Mouse (Mus musculus): ENCODE results near the gene Slco2b1. TPM values are rescaled to one million over a fixed set of nuclear protein-coding genes. Genes with fewer than 3 reads are reported as not detected.
"Not testable (repeated sequence)": the region's sequence is repeated elsewhere in the genome, so short reads cannot be mapped to it uniquely, and the experiment has no call there.

Slco2b1 gene
- polyA plus RNA-seq, 1 experiment from 2014 or later: 2.1 TPM

DNA sequence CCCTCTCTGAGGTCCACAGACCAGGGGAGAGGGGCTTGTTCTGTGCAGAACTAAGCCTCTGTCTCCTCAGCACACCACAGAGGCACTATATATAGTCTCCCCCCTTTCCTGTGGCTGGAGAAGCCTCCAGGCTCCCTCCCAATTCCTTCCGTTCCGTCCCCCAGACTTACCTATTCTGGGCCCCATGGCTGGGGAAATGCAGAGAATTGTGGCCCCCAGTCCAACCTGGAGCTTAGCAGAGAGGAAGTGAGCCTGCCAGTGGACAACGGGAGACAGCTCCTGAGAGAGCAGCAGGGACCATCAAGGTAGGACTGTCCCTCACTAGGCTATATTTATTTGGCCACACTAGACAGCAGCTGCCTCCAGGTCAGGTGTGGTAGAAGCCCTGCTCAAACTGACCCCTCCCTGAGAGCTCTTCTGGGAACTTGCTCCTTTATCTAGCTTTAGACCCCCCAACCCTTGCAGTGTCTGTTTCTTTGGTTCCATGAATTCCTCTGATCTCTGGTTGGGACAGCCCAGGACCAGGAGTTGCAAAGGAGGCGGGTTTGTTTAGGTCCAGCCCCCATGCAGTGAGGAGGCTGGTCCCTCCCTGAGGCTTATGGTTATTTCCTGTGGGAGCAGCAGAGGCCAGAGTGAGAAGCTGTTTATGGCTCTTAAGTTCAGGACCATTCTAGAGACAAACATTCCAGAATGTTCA is 4.7 kb downstream of the Slco2b1 start:
- H3K27me3 ChIP-seq (ENCODE audit: low read depth, poor library complexity, severe bottlenecking): peaks cover 7% of the 10 kb centered on the region; the same call in 1 of the 2 replicates
- no peak overlapping the region for H3K4me3 ChIP-seq
- no peak for DNase-seq (ENCODE audit: low spot score)
- 67% methylated on average over 4 of the region's 4 CpGs for WGBS
- no peaks in the 10 kb centered on the region for H3K9me3 ChIP-seq (replicated peaks)
- H3K27ac ChIP-seq (replicated peaks): peak overlapping the region; percentile 24
- H3K4me1 ChIP-seq: peaks cover 39% of the 10 kb centered on the region
- H3K36me3 ChIP-seq: no peaks in the 10 kb centered on the region

DNA sequence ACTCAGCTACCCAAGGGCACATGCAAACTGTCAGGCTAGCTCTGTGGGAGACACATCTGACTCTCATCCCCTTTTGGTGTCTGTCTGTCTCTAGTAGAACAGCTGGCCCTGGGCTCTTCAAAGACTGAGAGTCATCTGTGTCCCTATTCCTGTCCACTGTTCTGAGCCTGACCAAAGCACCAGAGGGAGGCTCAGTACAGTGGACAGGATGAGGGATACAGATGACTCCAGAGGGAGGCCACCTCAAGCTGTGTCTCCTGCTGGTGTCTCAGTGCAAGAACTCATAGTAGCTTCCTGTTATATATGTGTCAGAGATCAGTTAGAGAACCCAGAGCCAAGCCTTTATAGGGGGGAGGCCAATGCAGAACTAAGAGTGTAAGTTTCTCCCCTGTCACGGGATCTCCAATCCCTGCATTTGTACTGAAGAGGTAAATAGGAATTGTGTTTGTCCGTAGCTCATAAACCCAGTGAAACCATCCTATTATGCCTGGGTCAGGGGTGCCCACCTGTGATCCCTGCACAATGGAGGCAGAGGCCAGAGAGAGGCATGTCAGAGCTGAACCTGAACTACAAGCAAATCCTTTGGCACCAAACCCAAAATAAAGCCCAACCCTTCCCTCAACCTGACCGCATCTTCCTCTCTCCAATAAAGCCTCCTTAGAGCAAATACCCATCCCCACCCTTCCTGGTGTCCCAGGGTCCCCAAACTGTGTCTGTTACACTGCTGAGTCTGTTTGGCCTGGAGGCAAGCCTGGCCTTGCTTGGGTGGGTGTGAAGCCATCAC is 6.2 kb downstream of the Slco2b1 start:
- Histone ChIP-seq H3K36me3 (no peaks in the 10 kb centered on the region), H3K4me1 (peaks cover 39% of the 10 kb centered on the region), H3K27ac (replicated peaks) (0 out of 2 replicates have a peak overlapping the region, but pooled peaks have one; percentile 46), H3K9me3 (replicated peaks) (no peaks in the 10 kb centered on the region), H3K27me3 (ENCODE audit: low read depth, poor library complexity, severe bottlenecking) (peaks cover 15% of the 10 kb centered on the region; the same call in 1 of the 2 replicates), H3K4me3 (no peak overlapping the region)
- WGBS: 85% methylated on average over 3 of the region's 3 CpGs
- no peak for DNase-seq (ENCODE audit: low spot score)

DNA sequence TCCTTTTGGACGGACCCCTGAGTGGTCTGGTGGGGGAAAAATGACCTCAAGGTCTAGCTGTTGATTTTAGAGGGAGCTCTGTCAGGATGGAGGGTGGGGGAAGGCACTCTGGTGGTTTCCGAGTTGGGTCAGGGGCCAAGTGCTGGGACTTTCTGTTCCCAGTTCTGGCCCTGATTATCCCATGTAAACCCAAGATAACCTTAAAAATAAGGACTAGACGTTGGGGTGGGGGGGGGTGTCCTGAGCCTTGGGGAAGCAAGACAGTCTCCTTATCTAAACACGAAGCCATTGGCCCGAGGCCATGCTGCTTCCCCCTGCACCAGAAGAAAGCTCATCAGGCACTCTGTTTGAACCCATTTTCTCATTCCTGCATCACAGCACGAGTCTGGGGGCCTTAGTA is 8.9 kb downstream of the Slco2b1 start:
- H3K36me3 ChIP-seq: no peaks in the 10 kb centered on the region
- peaks cover 26% of the 10 kb centered on the region for H3K4me1 ChIP-seq
- peak overlapping the region; percentile 74 for H3K27ac ChIP-seq (replicated peaks)
- H3K4me3 ChIP-seq: no peak overlapping the region
- 23% methylated on average over 6 of the region's 6 CpGs for WGBS
- no peak for DNase-seq (ENCODE audit: low spot score)
- H3K9me3 ChIP-seq (replicated peaks): no peaks in the 10 kb centered on the region
- peaks cover 10% of the 10 kb centered on the region; the same call in 1 of the 2 replicates for H3K27me3 ChIP-seq (ENCODE audit: low read depth, poor library complexity, severe bottlenecking)

DNA sequence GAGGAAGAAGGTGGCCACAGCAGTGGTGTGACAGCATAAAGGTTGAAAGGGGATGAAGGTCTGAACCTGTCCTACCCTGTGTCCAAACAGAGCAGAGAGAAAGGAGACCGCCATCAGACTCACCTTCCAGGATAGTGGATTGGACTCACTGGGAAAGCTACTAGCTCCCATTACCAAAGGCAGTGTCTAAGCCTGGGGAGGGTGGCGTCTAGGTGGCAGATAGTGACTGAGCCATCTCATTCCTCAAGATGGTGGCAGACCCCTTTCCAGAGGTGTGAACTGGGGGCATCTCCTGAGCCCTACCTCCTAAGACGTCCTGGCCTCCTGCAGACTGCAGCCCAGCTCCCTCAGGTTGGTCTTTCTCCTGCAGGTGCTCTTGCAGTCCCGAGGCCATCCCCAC is 10.5 kb downstream of the Slco2b1 start:
- Histone ChIP-seq H3K27me3 (ENCODE audit: low read depth, poor library complexity, severe bottlenecking) (0 out of 2 replicates have a peak, but pooled peaks cover 10% of the 10 kb centered on the region), H3K36me3 (no peaks in the 10 kb centered on the region), H3K4me3 (no peak overlapping the region), H3K9me3 (replicated peaks) (no peaks in the 10 kb centered on the region), H3K4me1 (peaks cover 13% of the 10 kb centered on the region), H3K27ac (replicated peaks) (no peak overlapping the region)
- WGBS: 76% methylated on average over 4 of the region's 4 CpGs
- DNase-seq (ENCODE audit: low spot score): no peak

DNA sequence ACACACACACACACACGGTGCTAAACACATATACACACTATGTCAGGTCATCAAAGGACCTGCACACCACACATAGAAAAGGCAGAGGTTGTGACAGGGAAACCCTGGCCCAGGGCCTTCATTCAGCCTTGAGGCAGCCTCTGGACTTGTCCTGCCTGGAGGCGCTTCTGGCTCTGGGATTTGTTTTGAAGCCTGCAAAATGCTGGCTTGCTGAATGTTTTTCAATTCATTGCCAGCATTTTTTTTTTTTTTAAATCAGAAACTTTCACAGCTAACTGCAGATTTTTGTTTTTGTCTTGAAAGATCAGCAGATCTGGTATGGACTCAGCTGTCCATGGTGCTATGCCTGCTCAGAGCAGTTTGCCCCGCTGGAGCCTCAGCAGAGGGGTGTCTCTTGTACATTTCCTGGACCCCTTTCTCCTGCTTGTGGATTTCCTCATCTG is 11.4 kb downstream of the Slco2b1 start:
- Histone ChIP-seq H3K4me1 (peaks cover 13% of the 10 kb centered on the region), H3K36me3 (no peaks in the 10 kb centered on the region), H3K27ac (replicated peaks) (no peak overlapping the region), H3K9me3 (replicated peaks) (no peaks in the 10 kb centered on the region), H3K27me3 (ENCODE audit: low read depth, poor library complexity, severe bottlenecking) (0 out of 2 replicates have a peak, but pooled peaks cover 10% of the 10 kb centered on the region), H3K4me3 (no peak overlapping the region)
- 81% methylated on average over 3 of the region's 3 CpGs for WGBS
- DNase-seq (ENCODE audit: low spot score): no peak

DNA sequence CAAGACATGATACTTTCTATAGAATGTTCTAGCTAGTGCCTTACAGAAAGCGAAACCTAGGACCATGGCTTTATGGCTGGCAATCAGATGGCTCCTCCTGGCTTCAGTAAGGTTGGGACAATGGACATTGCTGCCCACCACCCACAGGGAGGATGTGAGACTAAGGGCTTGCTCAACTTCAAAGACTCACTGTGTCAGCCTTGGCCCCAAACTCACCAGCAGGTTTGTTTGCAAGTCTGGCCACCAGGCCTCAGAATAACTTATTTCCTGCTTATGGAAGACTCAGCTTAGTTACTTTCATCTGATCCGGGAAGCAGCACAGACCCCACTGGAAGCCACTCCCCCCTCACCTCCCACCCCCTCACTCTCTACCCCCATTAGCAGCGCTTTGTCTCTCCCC is 12.0 kb downstream of the Slco2b1 start:
- Histone ChIP-seq H3K27me3 (ENCODE audit: low read depth, poor library complexity, severe bottlenecking) (0 out of 2 replicates have a peak, but pooled peaks cover 10% of the 10 kb centered on the region), H3K9me3 (replicated peaks) (no peaks in the 10 kb centered on the region), H3K4me1 (peaks cover 13% of the 10 kb centered on the region), H3K27ac (replicated peaks) (no peak overlapping the region), H3K4me3 (no peak overlapping the region), H3K36me3 (no peaks in the 10 kb centered on the region)
- WGBS: 74% methylated on average over 3 of the region's 3 CpGs
- DNase-seq (ENCODE audit: low spot score): no peak

DNA sequence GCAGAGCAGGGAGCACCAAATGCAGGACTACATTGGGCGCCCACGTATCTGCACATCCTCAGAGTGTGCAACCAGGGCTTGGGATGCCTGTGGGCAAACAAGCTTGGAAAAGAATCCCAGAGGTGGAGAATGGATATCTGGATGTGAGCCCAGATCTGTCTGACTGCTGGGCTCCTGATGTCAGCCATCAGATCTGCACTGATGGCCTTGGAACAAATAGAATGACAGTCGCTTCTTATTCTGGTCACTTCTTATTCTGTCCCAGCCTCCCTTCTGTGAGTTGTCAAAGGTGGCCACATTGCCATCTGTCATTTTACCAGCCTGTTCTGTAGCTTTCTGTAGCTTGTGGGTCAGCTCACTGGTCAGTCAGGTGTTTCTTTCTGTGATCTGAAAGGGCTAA is 12.6 kb downstream of the Slco2b1 start:
- H3K36me3 ChIP-seq: no peaks in the 10 kb centered on the region
- H3K27ac ChIP-seq (replicated peaks): no peak overlapping the region
- H3K27me3 ChIP-seq (ENCODE audit: low read depth, poor library complexity, severe bottlenecking): 0 out of 2 replicates have a peak, but pooled peaks cover 10% of the 10 kb centered on the region
- 92% methylated on average over 3 of the region's 3 CpGs for WGBS
- no peak overlapping the region for H3K4me3 ChIP-seq
- DNase-seq (ENCODE audit: low spot score): no peak
- H3K4me1 ChIP-seq: peaks cover 13% of the 10 kb centered on the region
- H3K9me3 ChIP-seq (replicated peaks): no peaks in the 10 kb centered on the region

DNA sequence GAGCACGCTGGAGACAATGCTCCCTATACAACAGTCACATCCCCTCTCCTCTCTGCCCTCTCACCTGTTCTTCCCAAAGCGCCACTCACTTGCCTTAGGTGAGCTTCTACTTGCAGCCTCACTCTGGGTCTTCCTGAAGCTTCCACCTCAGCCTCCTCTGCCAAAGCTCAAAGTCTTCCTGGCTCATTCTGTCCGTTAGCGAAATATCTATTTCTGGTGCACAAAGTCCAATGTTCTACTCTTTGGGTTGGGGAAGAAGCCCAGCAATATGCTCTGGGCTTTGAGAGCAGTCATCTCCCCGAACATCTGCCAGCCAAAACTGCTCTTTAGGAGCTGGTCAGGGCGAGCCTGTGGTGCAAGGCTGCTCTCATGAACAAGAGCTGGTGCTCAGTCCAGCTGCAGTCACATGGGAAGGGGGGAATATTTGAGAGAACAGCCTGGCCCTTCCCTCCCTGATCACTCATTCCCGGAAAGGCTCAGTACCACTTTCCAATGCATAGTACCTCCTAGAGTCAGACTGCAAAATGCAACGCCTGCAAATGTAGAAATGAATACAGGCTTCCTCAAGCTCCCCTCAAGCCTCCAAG is 15.6 kb downstream of the Slco2b1 start:
- H3K27ac ChIP-seq (replicated peaks): no peak overlapping the region
- H3K27me3 ChIP-seq (ENCODE audit: low read depth, poor library complexity, severe bottlenecking): 0 out of 2 replicates have a peak, but pooled peaks cover 1% of the 10 kb centered on the region
- no peaks in the 10 kb centered on the region for H3K36me3 ChIP-seq
- no peak for DNase-seq (ENCODE audit: low spot score)
- WGBS: 81% methylated on average over 8 of the region's 8 CpGs
- H3K9me3 ChIP-seq (replicated peaks): no peaks in the 10 kb centered on the region
- H3K4me1 ChIP-seq: peaks cover 4% of the 10 kb centered on the region; the same call in 1 of the 2 replicates
- H3K4me3 ChIP-seq: no peak overlapping the region

DNA sequence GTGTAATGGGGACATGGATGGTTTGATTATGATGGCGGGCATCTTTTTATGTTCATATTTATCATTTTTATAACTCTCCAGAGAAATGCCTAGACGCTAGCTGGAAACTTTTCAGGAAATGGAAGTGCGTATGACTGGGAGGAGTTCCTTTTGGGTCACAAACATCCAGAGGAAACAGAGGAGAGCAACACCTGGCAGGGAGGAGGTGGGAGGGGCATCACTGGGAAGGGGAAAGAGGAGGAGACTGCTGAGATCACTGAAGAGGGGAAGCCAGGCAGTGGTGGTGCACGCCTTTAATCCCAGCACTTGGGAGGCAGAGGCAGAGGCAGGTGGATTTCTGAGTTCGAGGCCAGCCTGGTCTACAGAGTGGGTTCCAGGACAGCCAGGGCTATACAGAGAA is 16.7 kb downstream of the Slco2b1 start:
- not testable (repeated sequence) for DNase-seq (ENCODE audit: low spot score); H3K4me3 ChIP-seq; H3K36me3 ChIP-seq; H3K27ac ChIP-seq (replicated peaks); H3K27me3 ChIP-seq (ENCODE audit: low read depth, poor library complexity, severe bottlenecking); H3K9me3 ChIP-seq (replicated peaks)
- H3K4me1 ChIP-seq: peaks cover 10% of the 10 kb centered on the region
- WGBS: 73% methylated on average over 5 of the region's 5 CpGs

DNA sequence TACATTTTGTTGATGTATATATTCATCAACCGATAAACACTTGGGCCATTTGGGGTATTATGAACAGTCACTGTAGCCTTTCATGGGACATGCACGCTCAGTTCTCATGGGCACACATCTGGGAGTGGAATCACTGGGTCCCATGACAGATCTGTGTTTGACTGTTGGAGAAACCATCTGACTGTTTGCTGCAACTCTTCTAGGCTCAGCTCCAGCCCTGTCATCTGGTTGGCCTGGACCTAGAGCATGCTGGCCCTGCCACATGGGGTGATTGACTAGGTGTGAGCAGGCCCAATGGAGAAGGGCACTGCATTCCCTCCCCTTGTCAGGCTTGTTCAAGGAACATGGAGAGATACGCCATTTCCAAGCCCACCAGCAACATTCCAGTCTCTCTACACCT is 17.2 kb downstream of the Slco2b1 start:
- H3K36me3 ChIP-seq: no peaks in the 10 kb centered on the region
- DNase-seq (ENCODE audit: low spot score): no peak
- peaks cover 10% of the 10 kb centered on the region for H3K4me1 ChIP-seq
- no peak overlapping the region for H3K27ac ChIP-seq (replicated peaks)
- WGBS: 89% methylated on average over 3 of the region's 3 CpGs
- no peaks in the 10 kb centered on the region for H3K27me3 ChIP-seq (ENCODE audit: low read depth, poor library complexity, severe bottlenecking)
- no peaks in the 10 kb centered on the region for H3K9me3 ChIP-seq (replicated peaks)
- no peak overlapping the region for H3K4me3 ChIP-seq

DNA sequence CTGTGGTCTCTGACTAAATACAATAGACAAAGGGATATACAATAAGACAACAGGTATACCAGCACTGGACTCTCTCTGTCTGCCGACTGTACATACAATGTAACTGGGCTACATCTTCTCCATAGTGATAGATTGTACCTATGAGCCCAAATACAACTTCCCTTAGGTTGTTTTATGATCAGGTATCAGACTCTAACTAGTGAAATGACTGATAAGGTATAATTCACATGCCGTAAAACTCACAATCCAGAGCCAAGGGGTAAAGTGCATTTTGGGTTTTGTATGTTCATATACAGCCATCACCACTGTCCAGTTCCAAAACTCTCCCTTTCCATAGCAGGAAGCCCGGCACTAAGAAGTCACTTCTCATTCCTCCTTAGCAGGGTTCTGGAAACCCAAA is 17.8 kb downstream of the Slco2b1 start:
- Histone ChIP-seq H3K36me3 (no peaks in the 10 kb centered on the region), H3K27me3 (ENCODE audit: low read depth, poor library complexity, severe bottlenecking) (no peaks in the 10 kb centered on the region), H3K4me1 (peaks cover 10% of the 10 kb centered on the region), H3K4me3 (no peak overlapping the region), H3K9me3 (replicated peaks) (no peaks in the 10 kb centered on the region), H3K27ac (replicated peaks) (no peak overlapping the region)
- WGBS: 92% methylated on average over 3 of the region's 3 CpGs
- no peak for DNase-seq (ENCODE audit: low spot score)

DNA sequence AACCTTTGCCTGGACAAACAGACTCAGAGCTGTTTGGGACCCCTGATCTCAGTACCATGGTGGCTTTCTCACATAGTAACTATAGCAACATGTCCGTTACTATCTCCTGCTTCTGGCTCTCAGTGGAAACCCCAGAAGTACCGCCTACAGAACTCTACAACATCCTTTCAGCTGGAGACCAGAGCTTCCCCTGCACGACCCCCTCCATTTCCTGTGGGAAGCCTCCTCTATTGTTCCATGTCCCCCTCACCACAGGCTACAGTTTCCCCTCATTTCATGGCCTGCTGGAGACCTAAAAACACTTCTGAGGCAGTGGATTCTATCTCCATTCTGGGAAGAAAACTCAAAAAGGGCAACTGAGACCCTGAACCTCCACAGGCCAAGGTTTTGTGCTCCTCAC is 18.7 kb downstream of the Slco2b1 start:
- Histone ChIP-seq H3K36me3 (no peaks in the 10 kb centered on the region), H3K27ac (replicated peaks) (no peak overlapping the region), H3K27me3 (ENCODE audit: low read depth, poor library complexity, severe bottlenecking) (no peaks in the 10 kb centered on the region), H3K4me1 (peaks cover 10% of the 10 kb centered on the region), H3K4me3 (no peak overlapping the region), H3K9me3 (replicated peaks) (no peaks in the 10 kb centered on the region)
- WGBS: 51% methylated on average over 3 of the region's 3 CpGs
- no peak for DNase-seq (ENCODE audit: low spot score)

DNA sequence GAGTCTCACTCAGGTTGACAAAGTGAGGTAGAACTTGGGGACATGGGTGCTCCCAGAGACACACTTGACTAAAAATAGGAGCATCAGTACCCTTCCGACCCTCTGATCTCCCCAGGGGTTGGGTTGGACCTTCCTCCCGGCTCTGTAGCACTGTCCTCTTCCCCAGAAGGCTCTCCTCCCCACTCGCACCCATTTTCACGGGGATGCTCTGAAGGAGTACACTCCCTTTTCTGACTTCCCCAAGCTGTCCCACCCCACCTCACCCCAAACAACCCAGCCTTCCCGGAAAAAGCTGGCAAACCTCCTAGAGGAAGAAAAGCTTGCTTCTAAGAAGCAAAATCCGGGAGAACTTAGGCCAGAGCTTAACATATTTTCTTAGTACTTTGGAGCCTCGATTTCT is 20.3 kb downstream of the Slco2b1 start:
- Histone ChIP-seq H3K4me3 (no peak overlapping the region), H3K27ac (replicated peaks) (no peak overlapping the region), H3K36me3 (no peaks in the 10 kb centered on the region), H3K27me3 (ENCODE audit: low read depth, poor library complexity, severe bottlenecking) (no peaks in the 10 kb centered on the region), H3K9me3 (replicated peaks) (no peaks in the 10 kb centered on the region), H3K4me1 (peaks cover 10% of the 10 kb centered on the region)
- 74% methylated on average over 7 of the region's 7 CpGs for WGBS
- DNase-seq (ENCODE audit: low spot score): no peak
